8 mouse cellular contexts compared by ENCODE assay signal in genomic region chr11:6187878-6188277, GRCm38 (mm10). TPM values are rescaled to one million over a fixed set of nuclear protein-coding genes. Genes with fewer than 3 reads are reported as not detected.
DNase-seq lines count a peak whose midpoint lies in the region; ATAC-seq and TF ChIP-seq lines count a peak whose summit lies in the region.

No protein-coding gene starts in this region.

- no peak overlapping the region for H3K9ac ChIP-seq in heart, embryonic 15.5 days
- H3K9ac ChIP-seq in liver, embryonic 14.5 days (replicated peaks), result no peak overlapping the region
- H3K9ac ChIP-seq in neural tube, embryonic 15.5 days (replicated peaks), result no peak overlapping the region

- peak; percentile 60; the same call in 1 of the 2 replicates for ATAC-seq in heart, embryonic 15.5 days (replicated peaks; ENCODE audit: insufficient number of reproducible peaks, insufficient read depth, low FRiP score, low read depth)
- peak; percentile 32; the same call in 1 of the 2 replicates for ATAC-seq in liver, embryonic 14.5 days (ENCODE audit: insufficient read depth)
- ATAC-seq in neural tube, embryonic 15.5 days (ENCODE audit: low FRiP score), result peak; percentile 77

- WGBS in heart, embryonic 15.5 days, result 1% methylated on average over 2 of the region's 2 CpGs
- WGBS in liver, embryonic 14.5 days (ENCODE audit: insufficient replicate concordance), result 8% methylated on average over 2 of the region's 2 CpGs
- WGBS in neural tube, embryonic 15.5 days, result 3% methylated on average over 2 of the region's 2 CpGs

- no peak overlapping the region for H3K4me2 ChIP-seq in heart, embryonic 15.5 days
- no peak overlapping the region for H3K4me2 ChIP-seq in liver, embryonic 14.5 days (ENCODE audit: low read depth)
- H3K4me2 ChIP-seq in neural tube, embryonic 15.5 days, result no peak overlapping the region

- no peak for TF ChIP-seq EP300 in liver, embryonic 14.5 days (IDR thresholded peaks at IDR 0.05; ENCODE audit: low read depth)

- H3K4me3 ChIP-seq in heart, embryonic 15.5 days, result no peak overlapping the region
- no peak overlapping the region for H3K4me3 ChIP-seq in liver, embryonic 14.5 days (ENCODE audit: insufficient read depth in 1 of 2, low read depth in 2 of 2, low read length in 2 of 2)
- H3K4me3 ChIP-seq in neural tube, embryonic 15.5 days (replicated peaks), result no peak overlapping the region

- H3K27me3 ChIP-seq in heart, embryonic 15.5 days, result no peaks in the 10 kb centered on the region
- H3K27me3 ChIP-seq in liver, embryonic 14.5 days (ENCODE audit: control insufficient read depth, insufficient read depth, low read length), result no peaks in the 10 kb centered on the region
- no peaks in the 10 kb centered on the region for H3K27me3 ChIP-seq in neural tube, embryonic 15.5 days (replicated peaks)

- no peaks in the 10 kb centered on the region for H3K9me3 ChIP-seq in heart, embryonic 15.5 days (replicated peaks)
- H3K9me3 ChIP-seq in liver, embryonic 14.5 days (ENCODE audit: control insufficient read depth, low read length), result no peaks in the 10 kb centered on the region
- H3K9me3 ChIP-seq in neural tube, embryonic 15.5 days (replicated peaks), result no peaks in the 10 kb centered on the region

- peaks cover 15% of the 10 kb centered on the region for H3K36me3 ChIP-seq in heart, embryonic 15.5 days
- peaks cover 10% of the 10 kb centered on the region for H3K36me3 ChIP-seq in liver, embryonic 14.5 days (replicated peaks; ENCODE audit: control insufficient read depth, insufficient read depth, low read depth)
- peaks cover 17% of the 10 kb centered on the region for H3K36me3 ChIP-seq in neural tube, embryonic 15.5 days

- TF ChIP-seq CTCF in brain, embryonic 14.5 days (IDR thresholded peaks at IDR 0.05; ENCODE audit: borderline replicate concordance, extremely low read depth, insufficient read depth, insufficient read length), result peak; percentile 98
- peak; percentile 96 for TF ChIP-seq CTCF in liver, embryonic 14.5 days (IDR thresholded peaks at IDR 0.05; ENCODE audit: low read depth)

- DNase-seq in CD8-positive naive resting alpha-beta T cell, adult 2 months (ENCODE audit: low read depth in 2 of 2, low spot score in 2 of 2), result peak; percentile 77 to 83
- peak; percentile 97 for DNase-seq in brain, embryonic 14.5 days (ENCODE audit: low read depth)
- peak; percentile 90 for DNase-seq in fibroblast of lung, adult 2 months (ENCODE audit: low read depth)
- DNase-seq in kidney, postnatal 10 days, result peak; percentile 93
- peak; percentile 46 to 52 (median 48) for DNase-seq in liver, embryonic 14.5 days (ENCODE audit: low read depth in 3 of 3, low spot score in 3 of 3)
- peak; percentile 57 for DNase-seq in testis, postnatal 14 days (ENCODE audit: low spot score)

- H3K4me1 ChIP-seq in heart, embryonic 15.5 days (replicated peaks), result peaks cover 24% of the 10 kb centered on the region
- H3K4me1 ChIP-seq in liver, embryonic 14.5 days (replicated peaks; ENCODE audit: control insufficient read depth in 2 of 2, insufficient read depth in 2 of 2, low read length in 1 of 2), result peaks cover 6 to 14% of the 10 kb centered on the region in 2 experiments; a peak in 3 of 4 replicates
- H3K4me1 ChIP-seq in neural tube, embryonic 15.5 days, result peaks cover 30% of the 10 kb centered on the region

- H3K27ac ChIP-seq in heart, embryonic 15.5 days, result peak overlapping the region; percentile 44; the same call in 1 of the 2 replicates
- no peak overlapping the region for H3K27ac ChIP-seq in liver, embryonic 14.5 days
- no peak overlapping the region for H3K27ac ChIP-seq in neural tube, embryonic 15.5 days (replicated peaks)

- no peak for TF ChIP-seq POLR2A in brain, embryonic 14.5 days (IDR thresholded peaks at IDR 0.05; ENCODE audit: borderline replicate concordance, extremely low read depth, insufficient read depth, insufficient read length, poor library complexity, severe bottlenecking)

RNA-seq across cellular contexts. Expression of gene A730071L15Rik, which starts 12.0 kb away (rescaled TPM):
- polyA plus RNA-seq in brain, embryonic 14.5 days (2012; rRNA removed), result 0.06 and 0.14 TPM in 2 replicates
- 0.34 and 0.55 TPM in 2 replicates for polyA plus RNA-seq in heart, embryonic 15.5 days (2015; fragmentation: Nextera tagmentation; extraction: Ambion mirVana)
- polyA plus RNA-seq in liver, embryonic 14.5 days (2012; rRNA removed), result 0.04 and 0.05 TPM in 2 replicates
- not detected in 2 replicates for polyA plus RNA-seq in liver, embryonic 14.5 days (2014; fragmentation: Nextera tagmentation; extraction: Ambion mirVana)
- polyA plus RNA-seq in neural tube, embryonic 15.5 days (2015; fragmentation: Nextera tagmentation; extraction: Ambion mirVana), result 0.37 and 0.57 TPM in 2 replicates

RNA-seq across cellular contexts. Expression of gene Nudcd3, which starts 12.3 kb away (rescaled TPM):
- polyA plus RNA-seq in brain, embryonic 14.5 days (2012; rRNA removed), result 69.9 and 80.9 TPM in 2 replicates
- polyA plus RNA-seq in heart, embryonic 15.5 days (2015; fragmentation: Nextera tagmentation; extraction: Ambion mirVana), result 28.9 and 33.5 TPM in 2 replicates
- 10.2 TPM in 2 replicates for polyA plus RNA-seq in liver, embryonic 14.5 days (2012; rRNA removed)
- 9.3 and 11.9 TPM in 2 replicates for polyA plus RNA-seq in liver, embryonic 14.5 days (2014; fragmentation: Nextera tagmentation; extraction: Ambion mirVana)
- 61.2 and 62.4 TPM in 2 replicates for polyA plus RNA-seq in neural tube, embryonic 15.5 days (2015; fragmentation: Nextera tagmentation; extraction: Ambion mirVana)

RNA-seq across cellular contexts. Expression of gene Npc1l1, which starts 42.1 kb away (rescaled TPM):
- polyA plus RNA-seq in brain, embryonic 14.5 days (2012; rRNA removed), result 0.21 and 0.23 TPM in 2 replicates
- polyA plus RNA-seq in heart, embryonic 15.5 days (2015; fragmentation: Nextera tagmentation; extraction: Ambion mirVana), result not detected in 2 replicates
- 0.11 and 0.13 TPM in 2 replicates for polyA plus RNA-seq in liver, embryonic 14.5 days (2012; rRNA removed)
- polyA plus RNA-seq in liver, embryonic 14.5 days (2014; fragmentation: Nextera tagmentation; extraction: Ambion mirVana), result 0.08 and 0.19 TPM in 2 replicates
- 0.09 and 0.11 TPM in 2 replicates for polyA plus RNA-seq in neural tube, embryonic 15.5 days (2015; fragmentation: Nextera tagmentation; extraction: Ambion mirVana)
